Comparison of ENCODE assay signal across 26 mouse cellular contexts in the genomic region with DNA sequence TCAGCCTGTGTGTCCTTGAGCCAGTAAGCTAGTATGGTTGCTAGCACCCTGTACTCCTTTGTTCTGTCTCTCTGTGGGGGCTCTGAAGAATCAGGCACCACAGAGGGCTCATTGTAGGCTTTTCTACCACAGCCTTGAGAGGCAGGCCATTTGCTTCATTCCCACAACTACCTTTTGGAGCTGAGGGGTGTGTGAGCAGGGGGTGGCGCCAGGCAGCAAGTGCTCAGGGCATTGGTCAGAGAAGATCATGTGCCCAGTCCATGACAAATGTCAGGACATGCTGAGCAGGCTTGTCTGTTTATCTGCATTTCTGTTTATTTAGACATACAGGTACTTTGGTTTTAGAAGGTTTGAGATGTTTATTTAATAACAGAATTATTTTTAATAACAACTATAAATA. TPM values are rescaled to one million over a fixed set of nuclear protein-coding genes. Genes with fewer than 3 reads are reported as not detected.
"Had no signal": no experiment of that assay in that cellular context is flagged by ENCODE, and none has a peak within 500 bp of the region (broad histone marks: within the 10 kb centered on the region; RNA-seq: fewer than 3 reads in every experiment).

No protein-coding gene starts in this region.

- H3K27me3 ChIP-seq: intestine, embryonic 15.5 days; kidney, embryonic 15.5 days; limb, embryonic 12.5 days; limb, embryonic 15.5 days; liver, embryonic 15.5 days; neural tube, embryonic 13.5 days; stomach, embryonic 15.5 days had no signal

- ATAC-seq: intestine, embryonic 15.5 days; lung, postnatal 0 days had no signal

- DNase-seq: kidney, adult 11 months; kidney, adult 8-10 months; kidney, postnatal 14 days; kidney, postnatal 4 days; left cerebral cortex, postnatal 4 days; lung, embryonic 14.5 days; midbrain, embryonic 14.5 days; right cerebral cortex, postnatal 25 days; spleen, adult 18-20 months; thymus, postnatal 25 days had no signal

- H3K9ac ChIP-seq: intestine, embryonic 15.5 days; kidney, embryonic 15.5 days; limb, embryonic 12.5 days; limb, embryonic 15.5 days; liver, embryonic 15.5 days; lung, embryonic 14.5 days; neural tube, embryonic 13.5 days; stomach, embryonic 15.5 days had no signal

- H3K36me3 ChIP-seq: intestine, embryonic 15.5 days; kidney, embryonic 15.5 days; limb, embryonic 12.5 days; limb, embryonic 15.5 days; midbrain, embryonic 10.5 days; neural tube, embryonic 13.5 days; stomach, embryonic 15.5 days had no signal

- H3K4me3 ChIP-seq: intestine, embryonic 15.5 days; kidney, embryonic 15.5 days; limb, embryonic 12.5 days; limb, embryonic 15.5 days; liver, embryonic 15.5 days; midbrain, embryonic 10.5 days; neural tube, embryonic 13.5 days; stomach, embryonic 15.5 days had no signal

- H3K4me2 ChIP-seq: intestine, embryonic 15.5 days; kidney, embryonic 15.5 days; limb, embryonic 12.5 days; limb, embryonic 15.5 days; liver, embryonic 11.5 days; liver, embryonic 15.5 days; lung, embryonic 14.5 days; neural tube, embryonic 13.5 days; stomach, embryonic 15.5 days had no signal

- H3K4me1 ChIP-seq: intestine, embryonic 15.5 days; kidney, embryonic 15.5 days; limb, embryonic 12.5 days; limb, embryonic 15.5 days; midbrain, embryonic 10.5 days; neural tube, embryonic 13.5 days; stomach, embryonic 15.5 days had no signal

- H3K27ac ChIP-seq: intestine, embryonic 15.5 days; kidney, embryonic 15.5 days; limb, embryonic 12.5 days; limb, embryonic 15.5 days; liver, embryonic 15.5 days; macrophage; midbrain, embryonic 10.5 days; neural tube, embryonic 13.5 days; stomach, embryonic 15.5 days had no signal

- H3K9me3 ChIP-seq: intestine, embryonic 15.5 days; kidney, embryonic 15.5 days; limb, embryonic 12.5 days; limb, embryonic 15.5 days; liver, embryonic 15.5 days; midbrain, embryonic 10.5 days; neural tube, embryonic 13.5 days; stomach, embryonic 15.5 days had no signal

RNA-seq across cellular contexts. Expression of a gene that starts 55.0 kb away (rescaled TPM):
- total RNA-seq: layer of hippocampus, adult 18-20 months; layer of hippocampus, postnatal 14 days; left cerebral cortex, adult 8-10 months; left cerebral cortex, postnatal 14 days; left cerebral cortex, postnatal 4 days; megakaryocyte, adult 5-6 weeks had no signal
- polyA plus RNA-seq: limb, embryonic 12.5 days; limb, embryonic 15.5 days; lung, embryonic 14.5 days; macrophage; midbrain, embryonic 10.5 days; midbrain, embryonic 14.5 days; neural tube, embryonic 13.5 days had no signal
